Mouse (Mus musculus) myocyte (in vitro differentiated cells): Measurements from ENCODE around the gene Man2c1. TPM values are rescaled to one million over a fixed set of nuclear protein-coding genes. Genes with fewer than 3 reads are reported as not detected.

Experiments used
- H3K27me3 ChIP-seq: one replicate; pipeline ENCODE4 v1.6.1; 2011; ENCODE audit not compliant: control insufficient read depth, insufficient read depth, insufficient read length
- H3K36me3 ChIP-seq: one replicate; pipeline ENCODE4 v1.6.1; 2011; ENCODE audit not compliant: control insufficient read depth, insufficient read depth
- H3K4me2 ChIP-seq: one replicate; pipeline ENCODE4 v1.6.1; 2011; ENCODE audit warnings: low read depth, control low read depth
- H3K4me3 ChIP-seq: one replicate; pipeline ENCODE4 v1.5.1; 2011; ENCODE audit warnings: mild to moderate bottlenecking, control low read depth, moderate library complexity
- H3K79me2 ChIP-seq: one replicate; pipeline ENCODE4 v1.6.1; 2011; ENCODE audit not compliant: control insufficient read depth, insufficient read depth
- H3ac ChIP-seq: one replicate; pipeline ENCODE4 v1.6.1; 2011; ENCODE audit not compliant: control insufficient read depth, insufficient read length
- CEBPB ChIP-seq: IDR thresholded peaks from 2 replicates; pipeline ENCODE4 v1.6.1; 2011; ENCODE audit warnings: mild to moderate bottlenecking, moderate library complexity; ENCODE audit not compliant: poor library complexity, insufficient read depth, severe bottlenecking
- E2F4 ChIP-seq: IDR thresholded peaks from one replicate; pipeline ENCODE4 v1.6.1; 2011; ENCODE audit warnings: mild to moderate bottlenecking, control low read depth, moderate library complexity; ENCODE audit not compliant: insufficient read depth
- MAX ChIP-seq: IDR thresholded peaks from one replicate; pipeline ENCODE4 v1.6.1; 2011; ENCODE audit warnings: low read depth, mild to moderate bottlenecking, control low read depth
- MYOD1 ChIP-seq, 3 experiments: IDR thresholded peaks; one replicate each; pipeline ENCODE4 v1.6.1; 2011; ENCODE audit warnings: control low read depth in 2 of 3, low read depth in 2 of 3, mild to moderate bottlenecking in 2 of 3, moderate library complexity in 1 of 3; ENCODE audit not compliant: insufficient read length in 2 of 3, control insufficient read depth in 1 of 3
- MYOG ChIP-seq, 3 experiments: IDR thresholded peaks; one replicate each; pipeline ENCODE4 v1.6.1; 2011; ENCODE audit warnings: control low read depth in 2 of 3, low read depth in 2 of 3, mild to moderate bottlenecking in 2 of 3; ENCODE audit not compliant: insufficient read length in 2 of 3, control insufficient read depth in 1 of 3, insufficient read depth in 1 of 3
- POLR2A ChIP-seq: IDR thresholded peaks from one replicate; pipeline ENCODE4 v1.6.1; 2011; ENCODE audit warnings: low read depth, mild to moderate bottlenecking, control low read depth, moderate library complexity; ENCODE audit not compliant: insufficient read length
- POLR2AphosphoS2 ChIP-seq: IDR thresholded peaks from one replicate; pipeline ENCODE4 v1.6.1; 2011; ENCODE audit warnings: low read depth, control low read depth; ENCODE audit not compliant: insufficient read length
- REST ChIP-seq: IDR thresholded peaks from one replicate; pipeline ENCODE4 v1.6.1; 2011; ENCODE audit warnings: mild to moderate bottlenecking, control low read depth, moderate library complexity; ENCODE audit not compliant: insufficient read depth, insufficient read length
- SRF ChIP-seq: IDR thresholded peaks from one replicate; pipeline ENCODE4 v1.6.1; 2011; ENCODE audit warnings: low read depth; ENCODE audit not compliant: control insufficient read depth, insufficient read length
- TCF12 ChIP-seq: IDR thresholded peaks from one replicate; pipeline ENCODE4 v1.6.1; 2011; ENCODE audit warnings: mild to moderate bottlenecking, control low read depth; ENCODE audit not compliant: poor library complexity, insufficient read depth, severe bottlenecking
- TCF3 ChIP-seq: IDR thresholded peaks from one replicate; pipeline ENCODE4 v1.6.1; 2011; ENCODE audit warnings: low read depth, control low read depth; ENCODE audit not compliant: insufficient read length
- USF1 ChIP-seq: IDR thresholded peaks from one replicate; pipeline ENCODE4 v1.6.1; 2011; ENCODE audit warnings: low read depth, mild to moderate bottlenecking, control low read depth, moderate library complexity
- polyA plus RNA-seq: library from polyadenylated mRNA; unstranded; fragments of >200 nt; fragmentation: generic; extraction: Trizol; gene quantifications from one replicate; pipeline ENCODE4 v1.2.1, GENCODE M21; 2012; ENCODE audit warnings: missing spikeins

The Man2c1 gene
- polyA plus RNA-seq, 1 experiment: 55.4 TPM

- Histone ChIP-seq H3K27me3 (no peaks in the 10 kb centered on the region), H3K4me2 (no peak overlapping the region), H3K36me3 (peaks cover 4% of the 10 kb centered on the region), H3ac (no peak overlapping the region), H3K4me3 (no peak overlapping the region), H3K79me2 (no peaks in the 10 kb centered on the region)
- TF ChIP-seq REST (no peak), TCF12 (no peak), MAX (no peak), MYOG (IDR thresholded peaks at IDR 0.05; ENCODE audit: control insufficient read depth in 1 of 3, insufficient read depth in 1 of 3, insufficient read length in 2 of 3, low read depth in 2 of 3) (no peak), SRF (no peak), POLR2AphosphoS2 (no peak), POLR2A (no peak), MYOD1 (IDR thresholded peaks at IDR 0.05; ENCODE audit: control insufficient read depth in 1 of 3, insufficient read length in 2 of 3, low read depth in 2 of 3) (no peak), USF1 (no peak), TCF3 (no peak), CEBPB (no peak), E2F4 (no peak)
These were observed 11.2 kb downstream of the Man2c1 start for GRCm38 (mm10) chr9:57141417-57142353.

GRCm38 (mm10) chr9:57143212-57143611, 12.7 kb downstream of the Man2c1 start:
- H3ac ChIP-seq: no peak overlapping the region
- TF ChIP-seq USF1: no peak
- no peak for TF ChIP-seq REST
- no peak for TF ChIP-seq SRF
- TF ChIP-seq MYOG (IDR thresholded peaks at IDR 0.05; ENCODE audit: control insufficient read depth in 1 of 3, insufficient read depth in 1 of 3, insufficient read length in 2 of 3, low read depth in 2 of 3): no peak
- TF ChIP-seq MYOD1 (IDR thresholded peaks at IDR 0.05; ENCODE audit: control insufficient read depth in 1 of 3, insufficient read length in 2 of 3, low read depth in 2 of 3): no peak
- no peak for TF ChIP-seq POLR2AphosphoS2
- no peak for TF ChIP-seq MAX
- no peak for TF ChIP-seq POLR2A
- TF ChIP-seq TCF3: no peak
- TF ChIP-seq TCF12: no peak
- no peak for TF ChIP-seq CEBPB
- no peak for TF ChIP-seq E2F4
- H3K27me3 ChIP-seq: no peaks in the 10 kb centered on the region
- no peak overlapping the region for H3K4me2 ChIP-seq
- no peak overlapping the region for H3K4me3 ChIP-seq
- H3K79me2 ChIP-seq: no peaks in the 10 kb centered on the region
- H3K36me3 ChIP-seq: peaks cover 4% of the 10 kb centered on the region

GRCm38 (mm10) chr9:57144830-57145229, 14.3 kb downstream of the Man2c1 start:
- Histone ChIP-seq H3K36me3 (no peaks in the 10 kb centered on the region), H3ac (no peak overlapping the region), H3K79me2 (no peaks in the 10 kb centered on the region), H3K4me3 (no peak overlapping the region), H3K4me2 (no peak overlapping the region), H3K27me3 (no peaks in the 10 kb centered on the region)
- TF ChIP-seq USF1: no peak
- no peak for TF ChIP-seq TCF3
- TF ChIP-seq MYOD1 (IDR thresholded peaks at IDR 0.05; ENCODE audit: control insufficient read depth in 1 of 3, insufficient read length in 2 of 3, low read depth in 2 of 3): no peak
- TF ChIP-seq POLR2A: no peak
- TF ChIP-seq MAX: no peak
- no peak for TF ChIP-seq REST
- TF ChIP-seq CEBPB: no peak
- TF ChIP-seq TCF12: no peak
- no peak for TF ChIP-seq POLR2AphosphoS2
- no peak for TF ChIP-seq E2F4
- no peak for TF ChIP-seq MYOG (IDR thresholded peaks at IDR 0.05; ENCODE audit: control insufficient read depth in 1 of 3, insufficient read depth in 1 of 3, insufficient read length in 2 of 3, low read depth in 2 of 3)
- no peak for TF ChIP-seq SRF

GRCm38 (mm10) chr9:57146451-57147066, 16.1 kb downstream of the Man2c1 start:
- TF ChIP-seq MYOD1 (IDR thresholded peaks at IDR 0.05; ENCODE audit: control insufficient read depth in 1 of 3, insufficient read length in 2 of 3, low read depth in 2 of 3) (no peak), CEBPB (no peak), USF1 (no peak), POLR2A (no peak), TCF3 (no peak), E2F4 (no peak), MAX (no peak), REST (no peak), TCF12 (no peak), SRF (no peak), POLR2AphosphoS2 (no peak), MYOG (IDR thresholded peaks at IDR 0.05; ENCODE audit: control insufficient read depth in 1 of 3, insufficient read depth in 1 of 3, insufficient read length in 2 of 3, low read depth in 2 of 3) (no peak)
- Histone ChIP-seq H3K4me3 (peak overlapping the region; percentile 37), H3K4me2 (peak overlapping the region; percentile 89)

More at GRCm38 (mm10) chr9:57146451-57147066, 16.1 kb downstream of the Man2c1 start:
- no peaks in the 10 kb centered on the region for H3K36me3 ChIP-seq
- H3K27me3 ChIP-seq: no peaks in the 10 kb centered on the region
- H3ac ChIP-seq: no peak overlapping the region
- no peaks in the 10 kb centered on the region for H3K79me2 ChIP-seq
